Mouse (Mus musculus) E14TG2a.4 (cell line): Measurements from ENCODE around the gene Nrf1.

Experiments
- H3K27me3 ChIP-seq: 2 replicates; pipeline ENCODE4 v1.6.1; 2014; ENCODE audit warnings: low read length, control low read depth; ENCODE audit not compliant: insufficient read depth
- H3K36me3 ChIP-seq: 2 replicates; pipeline ENCODE4 v1.6.1; 2014; ENCODE audit warnings: low read length, control low read depth; ENCODE audit not compliant: insufficient read depth
- H3K4me1 ChIP-seq: replicated peaks from 2 replicates; pipeline ENCODE4 v1.6.1; 2014; ENCODE audit warnings: low read depth, low read length, control low read depth
- H3K4me3 ChIP-seq: replicated peaks from 2 replicates; pipeline ENCODE4 v1.5.1; 2014; ENCODE audit warnings: mild to moderate bottlenecking, low read length
- H3K9me3 ChIP-seq: 2 replicates; pipeline ENCODE4 v1.6.1; 2014; ENCODE audit warnings: low read length, control low read depth
- CTCF ChIP-seq: conservative IDR thresholded peaks from 2 replicates; pipeline ENCODE4 v1.5.1; 2014; ENCODE audit warnings: low read length
- NANOG ChIP-seq: IDR thresholded peaks from 2 replicates; pipeline ENCODE4 v1.6.1; 2014; ENCODE audit warnings: borderline replicate concordance, low read length, mixed read lengths
- POU5F1 ChIP-seq: IDR thresholded peaks from 2 replicates; pipeline ENCODE4 v1.6.1; 2014; ENCODE audit warnings: low read length, borderline replicate concordance

Nrf1 gene

GRCm38 (mm10) chr6:30021656-30022055, 26.1 kb upstream of the Nrf1 start:
- H3K4me1 ChIP-seq: peaks cover 37% of the 10 kb centered on the region
- H3K9me3 ChIP-seq: peaks cover 16% of the 10 kb centered on the region
- H3K4me3 ChIP-seq: no peak overlapping the region
- no peaks in the 10 kb centered on the region for H3K36me3 ChIP-seq
- H3K27me3 ChIP-seq: no peaks in the 10 kb centered on the region
- TF ChIP-seq NANOG (no peak), POU5F1 (no peak), CTCF (no peak)

GRCm38 (mm10) chr6:30026799-30027198, 21.0 kb upstream of the Nrf1 start:
- Histone ChIP-seq H3K36me3 (no peaks in the 10 kb centered on the region), H3K27me3 (no peaks in the 10 kb centered on the region), H3K9me3 (peaks cover 16% of the 10 kb centered on the region), H3K4me3 (0 out of 2 replicates have a peak overlapping the region, but pooled peaks have one; percentile 24), H3K4me1 (peaks cover 47% of the 10 kb centered on the region)
- TF ChIP-seq NANOG: peak; percentile 91
- no peak for TF ChIP-seq CTCF

- Histone ChIP-seq H3K4me3 (peak overlapping the region; percentile 50; the same call in 1 of the 2 replicates), H3K27me3 (no peaks in the 10 kb centered on the region), H3K9me3 (peaks cover 8% of the 10 kb centered on the region), H3K4me1 (peaks cover 48% of the 10 kb centered on the region), H3K36me3 (peaks cover 4% of the 10 kb centered on the region; the same call in 1 of the 2 replicates)
- no peak for TF ChIP-seq NANOG
- TF ChIP-seq CTCF: no peak
- TF ChIP-seq POU5F1: no peak
Observed at GRCm38 (mm10) chr6:30028358-30028757, 19.4 kb upstream of the Nrf1 start.

GRCm38 (mm10) chr6:30035112-30035511, 12.7 kb upstream of the Nrf1 start:
- Histone ChIP-seq H3K27me3 (no peaks in the 10 kb centered on the region), H3K4me3 (no peak overlapping the region), H3K9me3 (no peaks in the 10 kb centered on the region), H3K36me3 (peaks cover 8% of the 10 kb centered on the region), H3K4me1 (peaks cover 48% of the 10 kb centered on the region)
- TF ChIP-seq NANOG (no peak), CTCF (no peak), POU5F1 (no peak)

GRCm38 (mm10) chr6:30041498-30041897, 6.3 kb upstream of the Nrf1 start:
- Histone ChIP-seq H3K36me3 (no peaks in the 10 kb centered on the region; the same call in 1 of the 2 replicates), H3K4me1 (peaks cover 28% of the 10 kb centered on the region), H3K4me3 (no peak overlapping the region), H3K9me3 (no peaks in the 10 kb centered on the region), H3K27me3 (no peaks in the 10 kb centered on the region)
- TF ChIP-seq NANOG (no peak), POU5F1 (no peak), CTCF (no peak)

- Histone ChIP-seq H3K27me3 (no peaks in the 10 kb centered on the region), H3K4me3 (no peak overlapping the region), H3K36me3 (no peaks in the 10 kb centered on the region; the same call in 1 of the 2 replicates), H3K9me3 (no peaks in the 10 kb centered on the region), H3K4me1 (peaks cover 24% of the 10 kb centered on the region)
- TF ChIP-seq CTCF (no peak), NANOG (no peak), POU5F1 (no peak)
Observed at GRCm38 (mm10) chr6:30042483-30042882, 5.3 kb upstream of the Nrf1 start.

- H3K4me3 ChIP-seq: peak overlapping the region; percentile 92
- H3K9me3 ChIP-seq: no peaks in the 10 kb centered on the region
- H3K36me3 ChIP-seq: peaks cover 21% of the 10 kb centered on the region
- no peaks in the 10 kb centered on the region for H3K27me3 ChIP-seq
- no peak for TF ChIP-seq CTCF
- no peak for TF ChIP-seq POU5F1
- no peak for TF ChIP-seq NANOG
- peaks cover 60% of the 10 kb centered on the region for H3K4me1 ChIP-seq
Observed at GRCm38 (mm10) chr6:30048163-30048500, 344 bp downstream of the Nrf1 start.

GRCm38 (mm10) chr6:30048501-30049353, 939 bp downstream of the Nrf1 start:
- Histone ChIP-seq H3K27me3 (no peaks in the 10 kb centered on the region), H3K4me3 (peak overlapping the region; percentile 92), H3K9me3 (no peaks in the 10 kb centered on the region), H3K4me1 (peaks cover 66% of the 10 kb centered on the region), H3K36me3 (peaks cover 21% of the 10 kb centered on the region)
- no peak for TF ChIP-seq POU5F1
- no peak for TF ChIP-seq NANOG
- no peak for TF ChIP-seq CTCF
